Mouse (Mus musculus) liver, embryonic 16.5 days (tissue): ENCODE data around the gene Tmem259. TPM values are rescaled to one million over a fixed set of nuclear protein-coding genes. Genes with fewer than 3 reads are reported as not detected.

Experiments used
- ATAC-seq: fragments of 200-750 bp; cut with Nextera tagmentation; 2 replicates; pipeline ENCODE4 v1.8.0; 2017; ENCODE audit warnings: low read depth, mild to moderate bottlenecking, moderate number of reproducible peaks, moderate library complexity
- H3K27ac ChIP-seq: fragments of 300-500 bp; sonication (generic); 2 replicates; pipeline ENCODE4 v1.5.1; 2014; ENCODE audit warnings: mild to moderate bottlenecking, low read length
- H3K27me3 ChIP-seq: fragments of 300-500 bp; sonication (generic); 2 replicates; pipeline ENCODE4 v1.6.1; 2014; ENCODE audit warnings: low read depth, low read length, mixed read lengths; ENCODE audit not compliant: control insufficient read depth, insufficient read depth
- H3K36me3 ChIP-seq: fragments of 300-500 bp; sonication (generic); 2 replicates; pipeline ENCODE4 v1.6.1; 2014; ENCODE audit warnings: mild to moderate bottlenecking; ENCODE audit not compliant: control insufficient read depth, insufficient read depth
- H3K4me1 ChIP-seq: fragments of 300-500 bp; sonication (generic); 2 replicates; pipeline ENCODE4 v1.6.1; 2014; ENCODE audit warnings: low read depth, low read length, mixed read lengths; ENCODE audit not compliant: control insufficient read depth
- H3K4me2 ChIP-seq: fragments of 300-500 bp; sonication (generic); 2 replicates; pipeline ENCODE4 v1.6.1; 2014; ENCODE audit warnings: low read depth, low read length, mixed read lengths
- H3K4me3 ChIP-seq: fragments of 300-500 bp; sonication (generic); 2 replicates; pipeline ENCODE4 v1.5.1; 2014; ENCODE audit warnings: low read depth, mild to moderate bottlenecking, low read length
- H3K9ac ChIP-seq: fragments of 300-500 bp; sonication (generic); 2 replicates; pipeline ENCODE4 v1.6.1; 2014; ENCODE audit warnings: low read depth, low read length
- H3K9me3 ChIP-seq: fragments of 300-500 bp; sonication (generic); replicated peaks from 2 replicates; pipeline ENCODE4 v1.6.1; 2016; ENCODE audit warnings: low read length; ENCODE audit not compliant: control insufficient read depth
- WGBS: fragments of 180-500 bp; shearing (Covaris S2); extraction: QIAGEN DNeasy Blood & Tissue Kit; methylation state at CpG from one replicate; pipeline ENCODE4 v1.1.7; 2014; ENCODE audit not compliant: insufficient replicate concordance; 5-methylcytosine and 5-hydroxymethylcytosine counted together
- polyA plus RNA-seq: library from polyadenylated mRNA; unstranded; fragments of >200 nt; fragmentation: Nextera tagmentation; extraction: Ambion mirVana; gene quantifications from 2 replicates; pipeline ENCODE4 v1.2.1, GENCODE M21; 2015

The Tmem259 gene
- polyA plus RNA-seq, 1 experiment from 2014 or later, result 4.8 TPM

- ATAC-seq, result peak; percentile 19; the same call in 1 of the 2 replicates
- no peak overlapping the region; the same call in 1 of the 2 replicates for H3K4me3 ChIP-seq
- H3K27ac ChIP-seq, result 0 out of 2 replicates have a peak overlapping the region, but pooled peaks have one; percentile 72
- peaks cover 3% of the 10 kb centered on the region; the same call in 1 of the 2 replicates for H3K36me3 ChIP-seq
- 54% methylated on average over 20 of the region's 20 CpGs for WGBS
- no peak overlapping the region for H3K9ac ChIP-seq
- H3K4me2 ChIP-seq, result peak overlapping the region; percentile 58
- no peaks in the 10 kb centered on the region for H3K27me3 ChIP-seq
- H3K4me1 ChIP-seq, result peaks cover 49% of the 10 kb centered on the region
- no peaks in the 10 kb centered on the region for H3K9me3 ChIP-seq
These were observed 35.5 kb upstream of the Tmem259 start for GRCm38 (mm10) chr10:80019471-80020131.

DNA sequence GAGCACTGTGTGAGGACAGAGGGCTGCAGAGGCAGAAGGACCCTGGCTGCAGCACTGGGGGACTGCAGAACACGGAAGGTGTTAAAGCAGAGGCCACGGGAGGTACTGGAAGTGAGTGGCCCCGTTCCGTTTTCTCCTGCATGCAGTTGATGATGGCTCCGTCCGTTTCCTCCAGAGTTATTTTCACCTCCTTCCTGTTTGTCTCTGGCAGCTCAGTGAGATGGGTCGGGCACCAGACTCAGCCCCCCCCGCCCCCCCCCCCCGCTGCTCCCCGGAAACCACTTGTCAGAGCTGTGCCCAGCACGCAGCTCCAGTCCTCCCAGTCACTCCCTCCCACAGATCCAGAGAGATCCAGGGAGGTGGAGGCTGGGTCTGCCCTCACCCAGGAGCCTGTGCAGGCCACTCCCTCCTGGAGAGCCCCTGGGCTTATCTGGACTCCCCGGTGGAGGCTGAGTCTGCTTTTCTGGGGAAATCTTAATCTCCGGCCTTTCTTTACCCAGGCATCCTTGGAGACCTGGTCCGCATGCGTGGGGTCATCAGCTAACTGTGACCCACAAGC, 34.7 kb upstream of the Tmem259 start:
- peak; percentile 60 for ATAC-seq
- H3K9me3 ChIP-seq, result no peaks in the 10 kb centered on the region
- peaks cover 41% of the 10 kb centered on the region for H3K4me1 ChIP-seq
- peak overlapping the region; percentile 58 for H3K4me2 ChIP-seq
- no peaks in the 10 kb centered on the region for H3K27me3 ChIP-seq
- peaks cover 9% of the 10 kb centered on the region; the same call in 1 of the 2 replicates for H3K36me3 ChIP-seq
- H3K27ac ChIP-seq, result peak overlapping the region; percentile 72
- 4% methylated on average over 15 of the region's 15 CpGs for WGBS
- H3K9ac ChIP-seq, result peak overlapping the region; percentile 19
- H3K4me3 ChIP-seq, result peak overlapping the region; percentile 39

DNA sequence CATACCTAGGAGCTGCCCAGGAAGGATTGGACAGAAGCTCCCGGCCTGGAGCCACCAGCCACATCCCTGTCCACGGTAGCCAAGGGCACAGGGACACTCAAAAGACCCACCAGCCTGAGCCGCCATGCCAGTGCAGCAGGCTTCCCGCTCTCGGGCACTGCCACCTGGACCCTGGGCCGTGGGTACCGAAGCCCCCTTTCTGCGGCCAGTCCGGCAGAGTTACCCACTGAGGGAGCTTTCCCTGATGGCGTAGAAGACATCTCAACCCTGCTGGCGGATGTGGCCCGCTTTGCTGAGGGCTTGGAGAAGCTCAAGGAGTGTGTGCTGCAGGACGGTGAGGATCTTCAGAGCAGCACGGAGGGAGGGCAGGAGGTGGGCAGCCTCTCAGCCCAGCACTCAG, 33.6 kb upstream of the Tmem259 start:
- peaks cover 16% of the 10 kb centered on the region; the same call in 1 of the 2 replicates for H3K36me3 ChIP-seq
- peak overlapping the region; percentile 63 for H3K27ac ChIP-seq
- H3K9ac ChIP-seq, result peak overlapping the region; percentile 61
- H3K4me3 ChIP-seq, result peak overlapping the region; percentile 60
- H3K27me3 ChIP-seq, result peaks cover 2% of the 10 kb centered on the region; the same call in 1 of the 2 replicates
- H3K4me2 ChIP-seq, result peak overlapping the region; percentile 65
- peaks cover 37% of the 10 kb centered on the region for H3K4me1 ChIP-seq
- H3K9me3 ChIP-seq, result no peaks in the 10 kb centered on the region
- no peak for ATAC-seq
- WGBS, result 32% methylated on average over 14 of the region's 14 CpGs

DNA sequence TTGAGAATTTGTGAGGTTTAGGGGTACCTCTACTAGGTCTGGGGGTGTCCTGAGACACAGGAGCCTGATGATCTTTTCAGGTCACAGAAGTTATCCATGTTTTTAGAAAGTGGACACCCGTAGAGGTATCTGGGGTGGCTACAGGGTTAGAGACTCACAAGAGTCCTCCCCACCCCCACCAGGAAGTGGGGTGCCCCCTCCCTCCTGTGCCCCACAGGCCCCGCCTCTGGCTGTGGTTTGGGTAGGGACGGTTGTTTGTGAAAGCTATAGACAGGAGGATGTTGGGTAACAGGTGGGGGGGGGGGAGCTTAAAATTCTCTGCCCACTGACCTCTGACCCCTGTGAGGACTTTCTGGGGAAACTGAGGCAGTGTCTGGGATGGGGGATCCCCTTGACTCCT, 33.2 kb upstream of the Tmem259 start:
- peak; percentile 48 for ATAC-seq
- 8% methylated on average over 3 of the region's 3 CpGs for WGBS
- peak overlapping the region; percentile 61 for H3K9ac ChIP-seq

GRCm38 (mm10) chr10:80016931-80017330, 32.8 kb upstream of the Tmem259 start:
- H3K36me3 ChIP-seq, result peaks cover 16% of the 10 kb centered on the region; the same call in 1 of the 2 replicates
- H3K27ac ChIP-seq, result peak overlapping the region; percentile 74
- H3K4me2 ChIP-seq, result peak overlapping the region; percentile 65
- peaks cover 2% of the 10 kb centered on the region; the same call in 1 of the 2 replicates for H3K27me3 ChIP-seq
- H3K9me3 ChIP-seq, result no peaks in the 10 kb centered on the region
- 17% methylated on average over 10 of the region's 10 CpGs for WGBS
- peak overlapping the region; percentile 61 for H3K9ac ChIP-seq
- no peak for ATAC-seq
- peak overlapping the region; percentile 60 for H3K4me3 ChIP-seq
- peaks cover 37% of the 10 kb centered on the region for H3K4me1 ChIP-seq

More for the DNA sequence above, 33.2 kb upstream of the Tmem259 start:
- Histone ChIP-seq H3K36me3 (peaks cover 18% of the 10 kb centered on the region; the same call in 1 of the 2 replicates), H3K27ac (peak overlapping the region; percentile 74), H3K4me1 (peaks cover 37% of the 10 kb centered on the region), H3K9me3 (no peaks in the 10 kb centered on the region), H3K4me2 (peak overlapping the region; percentile 65), H3K27me3 (peaks cover 2% of the 10 kb centered on the region; the same call in 1 of the 2 replicates), H3K4me3 (peak overlapping the region; percentile 60)

- H3K36me3 ChIP-seq, result peaks cover 20% of the 10 kb centered on the region; the same call in 1 of the 2 replicates
- 7% methylated on average over 11 of the region's 11 CpGs for WGBS
- peak within 1 kb of the TSS; percentile 74 for H3K27ac ChIP-seq
- peaks cover 2% of the 10 kb centered on the region; the same call in 1 of the 2 replicates for H3K27me3 ChIP-seq
- peak; percentile 61 for ATAC-seq
- H3K9ac ChIP-seq, result peak within 1 kb of the TSS; percentile 61
- peak within 1 kb of the TSS; percentile 65 for H3K4me2 ChIP-seq
- H3K4me3 ChIP-seq, result peak within 1 kb of the TSS; percentile 60
- H3K9me3 ChIP-seq, result no peaks in the 10 kb centered on the region
- peaks cover 37% of the 10 kb centered on the region for H3K4me1 ChIP-seq
These were observed 32.4 kb upstream of the Tmem259 start, which contains the start of gene Arhgap45 for GRCm38 (mm10) chr10:80016511-80016910. Gene Arhgap45, plus strand, starts transcription at chr10:80016653.

DNA sequence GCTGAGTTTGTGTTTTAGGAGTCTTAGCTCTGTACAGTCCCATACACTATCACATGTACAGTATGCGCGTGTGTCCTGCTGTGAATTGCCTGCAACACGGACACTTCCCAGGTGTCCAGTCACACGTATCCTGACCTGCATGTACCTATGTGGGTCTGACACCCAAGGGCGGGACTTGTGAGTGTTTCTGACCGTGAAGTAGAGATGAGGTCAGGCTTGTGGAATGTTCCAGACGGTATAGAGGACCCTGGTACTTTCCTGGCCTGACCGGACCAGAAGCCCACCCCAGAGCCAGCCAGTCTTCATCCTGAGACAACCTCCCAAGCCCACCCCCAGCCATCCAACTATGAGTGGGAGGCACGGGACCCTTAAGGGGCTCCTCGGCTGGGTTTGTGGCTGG, 31.5 kb upstream of the Tmem259 start:
- 80% methylated on average over 10 of the region's 10 CpGs for WGBS
- peaks cover 4% of the 10 kb centered on the region; the same call in 1 of the 2 replicates for H3K9me3 ChIP-seq
- no peak overlapping the region for H3K4me3 ChIP-seq
- H3K27ac ChIP-seq, result no peak overlapping the region
- peaks cover 37% of the 10 kb centered on the region for H3K4me1 ChIP-seq
- H3K4me2 ChIP-seq, result no peak overlapping the region
- H3K27me3 ChIP-seq, result peaks cover 2% of the 10 kb centered on the region; the same call in 1 of the 2 replicates
- H3K9ac ChIP-seq, result no peak overlapping the region
- ATAC-seq, result no peak
- H3K36me3 ChIP-seq, result peaks cover 30% of the 10 kb centered on the region

- Histone ChIP-seq H3K27ac (no peak overlapping the region), H3K4me2 (no peak overlapping the region), H3K27me3 (peaks cover 2% of the 10 kb centered on the region; the same call in 1 of the 2 replicates), H3K9ac (no peak overlapping the region), H3K36me3 (peaks cover 39% of the 10 kb centered on the region), H3K4me3 (no peak overlapping the region), H3K4me1 (peaks cover 35% of the 10 kb centered on the region), H3K9me3 (peaks cover 13% of the 10 kb centered on the region)
- no peak for ATAC-seq
- WGBS, result 56% methylated on average over 28 of the region's 28 CpGs
These were observed 30.6 kb upstream of the Tmem259 start for GRCm38 (mm10) chr10:80014484-80015290.
